Mouse (Mus musculus): Measurements from ENCODE around the gene Med24. TPM values are rescaled to one million over a fixed set of nuclear protein-coding genes. Genes with fewer than 3 reads are reported as not detected.
A peak's percentile ranks its signal among the peaks of the same experiment; 100 is the strongest.

Gene Med24
- polyA plus RNA-seq, 2 experiments = 43.9 to 83.4 TPM

GRCm38 (mm10) chr11:98725926-98726506, 3.2 kb downstream of the Med24 start:
- Histone ChIP-seq H3K27ac (replicated peaks; ENCODE audit: low read depth, low read length) (no peak overlapping the region), H3K9ac (ENCODE audit: low read depth, low read length, severe bottlenecking) (no peak overlapping the region), H3K4me2 (replicated peaks; ENCODE audit: low read depth, low read length, severe bottlenecking) (no peak overlapping the region), H3K36me3 (ENCODE audit: control insufficient read depth, insufficient read depth, low read length) (peaks cover 24% of the 10 kb centered on the region), H3K9me3 (ENCODE audit: control insufficient read depth, low read length) (no peaks in the 10 kb centered on the region), H3K4me1 (ENCODE audit: control insufficient read depth, insufficient read depth, low read length) (peaks cover 4% of the 10 kb centered on the region; the same call in 1 of the 2 replicates), H3K27me3 (ENCODE audit: control insufficient read depth, insufficient read depth, low read length) (no peaks in the 10 kb centered on the region), H3K4me3 (replicated peaks; ENCODE audit: low read length) (no peak overlapping the region)
- DNase-seq (ENCODE audit: low spot score) = no peak
- no peak for TF ChIP-seq POLR2A (IDR thresholded peaks at IDR 0.05; ENCODE audit: borderline replicate concordance, extremely low read depth, insufficient read depth, insufficient read length)
- ATAC-seq (ENCODE audit: low FRiP score, low read depth) = no peak
- 94% methylated on average over 15 of the region's 15 CpGs for whole genome bisulfite sequencing

GRCm38 (mm10) chr11:98723098-98723497, 6.1 kb downstream of the Med24 start:
- no peak for ATAC-seq (ENCODE audit: low FRiP score, low read depth)
- no peak overlapping the region for H3K4me3 ChIP-seq (replicated peaks; ENCODE audit: low read length)
- H3K36me3 ChIP-seq (ENCODE audit: control insufficient read depth, insufficient read depth, low read length) = peaks cover 25% of the 10 kb centered on the region
- no peak overlapping the region for H3K9ac ChIP-seq (ENCODE audit: low read depth, low read length, severe bottlenecking)
- WGBS = 81% methylated on average over 7 of the region's 7 CpGs
- DNase-seq (ENCODE audit: low spot score) = no peak
- TF ChIP-seq POLR2A (IDR thresholded peaks at IDR 0.05; ENCODE audit: borderline replicate concordance, extremely low read depth, insufficient read depth, insufficient read length) = no peak
- no peak overlapping the region for H3K4me2 ChIP-seq (replicated peaks; ENCODE audit: low read depth, low read length, severe bottlenecking)
- H3K9me3 ChIP-seq (ENCODE audit: control insufficient read depth, low read length) = no peaks in the 10 kb centered on the region
- H3K27ac ChIP-seq (replicated peaks; ENCODE audit: low read depth, low read length) = no peak overlapping the region
- H3K4me1 ChIP-seq (ENCODE audit: control insufficient read depth, insufficient read depth, low read length) = peaks cover 1% of the 10 kb centered on the region; the same call in 1 of the 2 replicates
- no peaks in the 10 kb centered on the region for H3K27me3 ChIP-seq (ENCODE audit: control insufficient read depth, insufficient read depth, low read length)

- peak; percentile 34; the same call in 1 of the 2 replicates for ATAC-seq (ENCODE audit: low FRiP score, low read depth)
- H3K27ac ChIP-seq (replicated peaks; ENCODE audit: low read depth, low read length) = no peak overlapping the region
- peak; percentile 61 for DNase-seq (ENCODE audit: low spot score)
- H3K4me3 ChIP-seq (replicated peaks; ENCODE audit: low read length) = no peak overlapping the region
- H3K4me1 ChIP-seq (ENCODE audit: control insufficient read depth, insufficient read depth, low read length) = peaks cover 3% of the 10 kb centered on the region; the same call in 1 of the 2 replicates
- H3K27me3 ChIP-seq (ENCODE audit: control insufficient read depth, insufficient read depth, low read length) = no peaks in the 10 kb centered on the region
- H3K9ac ChIP-seq (ENCODE audit: low read depth, low read length, severe bottlenecking) = 0 out of 2 replicates have a peak overlapping the region, but pooled peaks have one; percentile 3
- TF ChIP-seq POLR2A (IDR thresholded peaks at IDR 0.05; ENCODE audit: borderline replicate concordance, extremely low read depth, insufficient read depth, insufficient read length) = no peak
- WGBS = 44% methylated on average over 24 of the region's 24 CpGs
- no peak overlapping the region for H3K4me2 ChIP-seq (replicated peaks; ENCODE audit: low read depth, low read length, severe bottlenecking)
- no peaks in the 10 kb centered on the region for H3K9me3 ChIP-seq (ENCODE audit: control insufficient read depth, low read length)
- peaks cover 33% of the 10 kb centered on the region for H3K36me3 ChIP-seq (ENCODE audit: control insufficient read depth, insufficient read depth, low read length)
Observed at GRCm38 (mm10) chr11:98721458-98722226, 7.6 kb downstream of the Med24 start.

- ATAC-seq (ENCODE audit: low FRiP score, low read depth) (no peak), DNase-seq (ENCODE audit: low spot score) (no peak)
- H3K36me3 ChIP-seq (ENCODE audit: control insufficient read depth, insufficient read depth, low read length) = peaks cover 38% of the 10 kb centered on the region
- no peak overlapping the region for H3K9ac ChIP-seq (ENCODE audit: low read depth, low read length, severe bottlenecking)
- 80% methylated on average over 2 of the region's 2 CpGs for whole genome bisulfite sequencing
- no peaks in the 10 kb centered on the region for H3K27me3 ChIP-seq (ENCODE audit: control insufficient read depth, insufficient read depth, low read length)
- no peak overlapping the region for H3K4me3 ChIP-seq (replicated peaks; ENCODE audit: low read length)
- H3K9me3 ChIP-seq (ENCODE audit: control insufficient read depth, low read length) = no peaks in the 10 kb centered on the region
- no peak overlapping the region for H3K27ac ChIP-seq (replicated peaks; ENCODE audit: low read depth, low read length)
- TF ChIP-seq POLR2A (IDR thresholded peaks at IDR 0.05; ENCODE audit: borderline replicate concordance, extremely low read depth, insufficient read depth, insufficient read length) = no peak
- H3K4me2 ChIP-seq (replicated peaks; ENCODE audit: low read depth, low read length, severe bottlenecking) = no peak overlapping the region
- H3K4me1 ChIP-seq (ENCODE audit: control insufficient read depth, insufficient read depth, low read length) = peaks cover 3% of the 10 kb centered on the region; the same call in 1 of the 2 replicates
Observed at GRCm38 (mm10) chr11:98720756-98721155, 8.5 kb downstream of the Med24 start.

- Histone ChIP-seq H3K36me3 (ENCODE audit: control insufficient read depth, insufficient read depth, low read length) (peaks cover 51% of the 10 kb centered on the region), H3K27me3 (ENCODE audit: control insufficient read depth, insufficient read depth, low read length) (no peaks in the 10 kb centered on the region), H3K9ac (ENCODE audit: low read depth, low read length, severe bottlenecking) (no peak overlapping the region), H3K27ac (replicated peaks; ENCODE audit: low read depth, low read length) (peak overlapping the region; percentile 21; the same call in 1 of the 2 replicates), H3K9me3 (ENCODE audit: control insufficient read depth, low read length) (no peaks in the 10 kb centered on the region), H3K4me3 (replicated peaks; ENCODE audit: low read length) (no peak overlapping the region), H3K4me2 (replicated peaks; ENCODE audit: low read depth, low read length, severe bottlenecking) (no peak overlapping the region), H3K4me1 (ENCODE audit: control insufficient read depth, insufficient read depth, low read length) (peaks cover 3% of the 10 kb centered on the region; the same call in 1 of the 2 replicates)
- ATAC-seq (ENCODE audit: low FRiP score, low read depth) (no peak), DNase-seq (ENCODE audit: low spot score) (no peak)
- no peak for TF ChIP-seq POLR2A (IDR thresholded peaks at IDR 0.05; ENCODE audit: borderline replicate concordance, extremely low read depth, insufficient read depth, insufficient read length)
- 24% methylated on average over 13 of the region's 13 CpGs for WGBS
Observed at GRCm38 (mm10) chr11:98717904-98718303, 11.3 kb downstream of the Med24 start.

Measured in limb, embryonic 14.5 days (tissue).